Mouse (Mus musculus): ENCODE results near the gene Wdtc1. TPM values are rescaled to one million over a fixed set of nuclear protein-coding genes. Genes with fewer than 3 reads are reported as not detected.

The Wdtc1 gene
- polyA plus RNA-seq, 1 experiment: 21.7 TPM

DNA sequence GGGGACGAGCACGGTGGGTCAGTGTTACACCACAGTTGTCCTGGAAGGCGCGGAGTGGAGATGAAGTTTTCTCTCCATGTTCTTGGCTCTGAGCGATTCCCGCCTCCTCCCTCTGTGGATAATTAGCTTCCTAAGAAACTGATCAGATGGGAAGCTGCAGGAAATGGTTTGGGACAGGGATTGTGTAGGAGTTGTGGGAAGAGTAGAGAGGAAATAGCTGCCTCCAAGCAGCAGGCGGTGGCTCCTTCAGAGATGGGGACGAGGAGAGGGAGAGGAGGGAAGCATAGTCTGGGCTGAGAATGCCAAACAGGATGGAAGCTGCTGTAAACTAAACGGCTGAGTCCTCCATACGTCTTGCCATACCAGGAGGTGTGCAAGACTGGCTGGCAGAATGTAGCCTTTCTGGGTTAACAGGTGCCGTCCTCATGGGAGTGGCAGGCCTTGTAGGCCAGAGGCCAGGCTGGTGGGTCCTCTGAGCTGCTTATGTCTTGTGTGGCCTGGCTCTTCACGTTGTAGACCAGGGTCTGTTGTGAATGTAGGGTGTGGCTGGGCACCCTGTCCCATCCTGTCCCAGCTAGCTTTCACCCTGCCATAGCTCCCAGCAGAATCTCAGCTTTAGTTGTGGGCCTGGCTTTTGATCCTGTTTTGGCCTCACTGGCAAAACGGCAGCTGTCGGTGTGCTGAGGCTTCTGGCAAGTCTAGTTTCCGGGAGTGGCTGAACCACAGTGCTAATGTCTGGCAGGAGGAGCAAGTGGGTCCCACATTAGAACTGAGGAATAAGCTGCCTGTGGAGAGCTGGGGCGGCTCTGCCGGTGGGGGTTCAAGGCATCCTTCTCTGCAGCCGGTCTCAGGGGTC is 38.1 kb upstream of the Wdtc1 start:
- no peak for TF ChIP-seq CTCF (IDR thresholded peaks at IDR 0.05; ENCODE audit: borderline replicate concordance, insufficient read depth, low read length)
- no peak for TF ChIP-seq POLR2A (IDR thresholded peaks at IDR 0.05; ENCODE audit: low read depth, low read length)
- Histone ChIP-seq H3K27ac (ENCODE audit: insufficient read depth, low read length) (no peak overlapping the region), H3K4me1 (ENCODE audit: control insufficient read depth, insufficient read depth, low read length) (no peaks in the 10 kb centered on the region), H3K4me3 (ENCODE audit: insufficient read depth, low read length) (no peak overlapping the region)

GRCm38 (mm10) chr4:133390585-133390984 is 37.3 kb upstream of the Wdtc1 start:
- Histone ChIP-seq H3K27ac (ENCODE audit: insufficient read depth, low read length) (no peak overlapping the region), H3K4me1 (ENCODE audit: control insufficient read depth, insufficient read depth, low read length) (no peaks in the 10 kb centered on the region), H3K4me3 (ENCODE audit: insufficient read depth, low read length) (no peak overlapping the region)
- no peak for TF ChIP-seq CTCF (IDR thresholded peaks at IDR 0.05; ENCODE audit: borderline replicate concordance, insufficient read depth, low read length)
- TF ChIP-seq POLR2A (IDR thresholded peaks at IDR 0.05; ENCODE audit: low read depth, low read length): no peak

GRCm38 (mm10) chr4:133390042-133390441 is 36.8 kb upstream of the Wdtc1 start:
- H3K4me1 ChIP-seq (ENCODE audit: control insufficient read depth, insufficient read depth, low read length): no peaks in the 10 kb centered on the region
- H3K27ac ChIP-seq (ENCODE audit: insufficient read depth, low read length): no peak overlapping the region
- no peak for TF ChIP-seq CTCF (IDR thresholded peaks at IDR 0.05; ENCODE audit: borderline replicate concordance, insufficient read depth, low read length)
- no peak for TF ChIP-seq POLR2A (IDR thresholded peaks at IDR 0.05; ENCODE audit: low read depth, low read length)
- H3K4me3 ChIP-seq (ENCODE audit: insufficient read depth, low read length): no peak overlapping the region

DNA sequence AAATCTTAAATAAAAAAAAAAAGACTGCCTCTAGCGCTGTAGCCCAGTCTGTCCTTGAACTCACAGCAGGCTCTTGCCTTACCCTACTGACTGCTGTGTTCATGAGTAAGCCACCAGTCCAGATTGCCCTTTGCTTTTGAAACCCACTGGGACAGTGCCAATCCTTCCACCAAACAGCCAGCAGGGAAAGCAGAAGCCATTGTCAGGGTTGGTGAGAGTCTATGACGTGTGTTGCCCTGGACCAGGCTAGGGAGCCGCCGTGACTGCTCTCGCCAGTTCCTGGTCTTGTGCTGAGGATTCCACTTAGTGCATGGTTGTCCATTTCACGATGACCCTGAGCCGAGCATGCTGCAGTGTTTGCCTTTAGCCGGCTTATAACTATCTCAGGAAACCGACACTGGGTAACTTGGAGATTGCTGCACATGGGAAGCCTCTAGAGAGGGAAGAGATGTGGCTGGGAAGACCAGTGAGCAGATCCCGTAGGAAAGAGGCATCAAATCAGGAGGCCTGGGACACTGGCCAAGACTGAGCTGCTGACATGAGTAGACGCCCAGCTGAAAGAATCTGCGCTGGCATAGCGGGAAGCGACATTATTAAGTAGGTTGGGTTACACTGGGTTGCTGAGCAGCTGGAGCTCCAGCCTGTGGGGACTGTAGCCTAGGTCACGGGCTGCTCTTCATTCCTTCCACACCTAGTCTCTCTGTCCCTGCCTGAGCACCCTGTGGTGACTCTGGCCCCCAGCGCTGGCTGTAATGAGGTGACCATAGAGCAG is 35.7 kb upstream of the Wdtc1 start:
- Histone ChIP-seq H3K4me3 (ENCODE audit: insufficient read depth, low read length) (no peak overlapping the region), H3K4me1 (ENCODE audit: control insufficient read depth, insufficient read depth, low read length) (no peaks in the 10 kb centered on the region), H3K27ac (ENCODE audit: insufficient read depth, low read length) (no peak overlapping the region)
- TF ChIP-seq CTCF (IDR thresholded peaks at IDR 0.05; ENCODE audit: borderline replicate concordance, insufficient read depth, low read length): no peak
- TF ChIP-seq POLR2A (IDR thresholded peaks at IDR 0.05; ENCODE audit: low read depth, low read length): no peak

DNA sequence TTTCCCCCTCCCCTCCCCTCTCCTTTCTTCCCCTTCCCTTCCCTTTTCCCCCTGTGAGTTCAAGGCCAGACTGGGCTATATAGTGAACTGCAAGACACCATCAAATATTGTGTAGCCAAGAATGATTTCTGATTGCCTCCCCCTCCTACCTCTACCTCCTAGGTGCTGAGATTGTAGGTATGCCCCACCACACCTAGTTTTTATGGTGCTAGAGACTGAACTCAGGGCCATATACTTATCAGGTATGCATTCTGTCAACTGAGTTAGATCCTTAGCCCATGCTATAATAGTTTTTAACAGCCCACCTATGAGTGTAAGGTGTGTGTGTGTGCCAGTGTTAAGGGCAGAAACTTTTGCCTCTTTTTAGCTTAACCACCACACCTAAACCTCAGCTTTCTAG is 33.8 kb upstream of the Wdtc1 start:
- Histone ChIP-seq H3K27ac (ENCODE audit: insufficient read depth, low read length) (no peak overlapping the region), H3K4me3 (ENCODE audit: insufficient read depth, low read length) (no peak overlapping the region)
- TF ChIP-seq POLR2A (IDR thresholded peaks at IDR 0.05; ENCODE audit: low read depth, low read length): no peak
- TF ChIP-seq CTCF (IDR thresholded peaks at IDR 0.05; ENCODE audit: borderline replicate concordance, insufficient read depth, low read length): no peak

GRCm38 (mm10) chr4:133386061-133386797 is 32.9 kb upstream of the Wdtc1 start:
- peaks cover 3% of the 10 kb centered on the region; the same call in 1 of the 2 replicates for H3K4me1 ChIP-seq (ENCODE audit: control insufficient read depth, insufficient read depth, low read length)
- no peak overlapping the region for H3K4me3 ChIP-seq (ENCODE audit: insufficient read depth, low read length)
- TF ChIP-seq CTCF (IDR thresholded peaks at IDR 0.05; ENCODE audit: borderline replicate concordance, insufficient read depth, low read length) (no peak), POLR2A (IDR thresholded peaks at IDR 0.05; ENCODE audit: low read depth, low read length) (no peak)
- peak overlapping the region; percentile 24; the same call in 1 of the 2 replicates for H3K27ac ChIP-seq (ENCODE audit: insufficient read depth, low read length)

More for the DNA sequence above, 33.8 kb upstream of the Wdtc1 start:
- H3K4me1 ChIP-seq (ENCODE audit: control insufficient read depth, insufficient read depth, low read length): no peaks in the 10 kb centered on the region

GRCm38 (mm10) chr4:133381141-133381540 is 27.9 kb upstream of the Wdtc1 start:
- no peak for TF ChIP-seq CTCF (IDR thresholded peaks at IDR 0.05; ENCODE audit: borderline replicate concordance, insufficient read depth, low read length)
- no peak for TF ChIP-seq POLR2A (IDR thresholded peaks at IDR 0.05; ENCODE audit: low read depth, low read length)
- H3K27ac ChIP-seq (ENCODE audit: insufficient read depth, low read length): no peak overlapping the region
- peaks cover 30% of the 10 kb centered on the region for H3K4me1 ChIP-seq (ENCODE audit: control insufficient read depth, insufficient read depth, low read length)
- H3K4me3 ChIP-seq (ENCODE audit: insufficient read depth, low read length): no peak overlapping the region

GRCm38 (mm10) chr4:133380532-133380931 is 27.3 kb upstream of the Wdtc1 start:
- Histone ChIP-seq H3K4me1 (ENCODE audit: control insufficient read depth, insufficient read depth, low read length) (peaks cover 32% of the 10 kb centered on the region), H3K27ac (ENCODE audit: insufficient read depth, low read length) (peak overlapping the region; percentile 74), H3K4me3 (ENCODE audit: insufficient read depth, low read length) (no peak overlapping the region)
- TF ChIP-seq CTCF (IDR thresholded peaks at IDR 0.05; ENCODE audit: borderline replicate concordance, insufficient read depth, low read length) (no peak), POLR2A (IDR thresholded peaks at IDR 0.05; ENCODE audit: low read depth, low read length) (no peak)

GRCm38 (mm10) chr4:133379861-133380260 is 26.6 kb upstream of the Wdtc1 start:
- peak overlapping the region; percentile 44 for H3K27ac ChIP-seq (ENCODE audit: insufficient read depth, low read length)
- no peak for TF ChIP-seq CTCF (IDR thresholded peaks at IDR 0.05; ENCODE audit: borderline replicate concordance, insufficient read depth, low read length)
- no peak for TF ChIP-seq POLR2A (IDR thresholded peaks at IDR 0.05; ENCODE audit: low read depth, low read length)
- peaks cover 32% of the 10 kb centered on the region for H3K4me1 ChIP-seq (ENCODE audit: control insufficient read depth, insufficient read depth, low read length)
- no peak overlapping the region for H3K4me3 ChIP-seq (ENCODE audit: insufficient read depth, low read length)
